Mouse (Mus musculus) liver, adult (tissue): ENCODE data around the gene Cd200r4.
A peak's percentile ranks its signal among the peaks of the same experiment; 100 is the strongest.

ENCODE experiments used
- GATA4 ChIP-seq: IDR thresholded peaks from 2 replicates; pipeline ENCODE4 v1.6.1; 2014; ENCODE audit warnings: mild to moderate bottlenecking, low read length; ENCODE audit not compliant: insufficient replicate concordance

Cd200r4 gene

DNA sequence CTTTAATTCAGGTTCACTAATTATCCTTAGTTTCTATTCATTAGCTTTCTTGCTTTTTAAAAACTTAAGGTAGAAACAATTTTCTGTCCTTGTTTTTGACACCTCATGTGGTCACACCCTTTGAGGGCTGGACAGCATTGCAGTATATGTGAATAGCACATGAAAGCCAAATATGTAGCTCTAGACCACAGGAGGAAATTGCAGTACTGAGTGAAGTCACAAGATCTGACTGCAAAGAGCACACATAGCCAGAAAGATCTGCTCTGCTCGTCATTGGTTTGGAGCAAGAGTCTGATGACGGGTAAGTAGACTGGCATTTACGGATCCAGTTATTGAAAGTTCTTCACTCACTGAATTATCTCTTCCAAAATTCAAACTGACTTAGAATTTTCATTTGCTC is at the start of gene Cd200r4:
Gene Cd200r4, plus strand, starts transcription at position 190 of the 400 bp plus-strand sequence.
- TF ChIP-seq GATA4 = no peak

GRCm38 (mm10) chr16:44761811-44762210 is 49.7 kb upstream of the Cd200r4 start:
- TF ChIP-seq GATA4 = no peak

DNA sequence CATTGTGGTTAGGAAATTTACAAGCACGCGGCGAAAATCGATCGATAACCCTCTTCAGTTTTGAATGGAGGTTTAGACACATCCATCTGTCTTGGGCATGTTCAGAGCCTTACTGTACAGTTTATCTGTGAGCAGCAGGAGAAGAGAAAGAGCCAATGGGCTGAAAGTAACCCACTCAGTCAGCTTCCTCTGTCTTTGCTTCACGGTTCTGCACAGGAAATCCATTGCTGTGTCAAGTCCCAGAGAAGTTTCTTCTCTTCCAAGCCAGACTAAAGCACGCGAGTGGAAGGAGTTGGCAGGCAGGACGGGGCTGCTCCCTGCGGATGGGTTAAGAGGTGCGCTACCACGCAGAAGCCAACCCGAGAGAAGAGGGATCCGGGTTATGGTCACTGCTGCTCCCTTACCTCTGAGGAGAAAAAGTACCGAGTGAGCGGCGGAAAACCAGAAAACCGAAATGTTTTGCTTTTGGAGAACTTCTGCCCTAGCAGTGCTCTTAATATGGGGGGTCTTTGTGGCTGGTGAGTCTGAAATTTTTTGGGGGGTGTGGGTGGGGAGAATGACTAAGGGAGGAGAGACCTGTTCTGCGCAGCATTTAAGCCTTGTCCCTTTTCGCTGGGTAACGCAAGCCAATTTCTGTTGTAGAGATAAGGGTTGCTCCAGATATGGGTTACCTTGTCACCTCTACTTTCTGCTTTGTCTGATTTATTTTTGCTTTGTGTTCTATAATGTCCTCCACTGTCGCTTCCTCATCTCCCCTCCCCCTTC is 45.8 kb upstream of the Cd200r4 start, which contains the start of gene Cd200r1:
Gene Cd200r1, plus strand, starts transcription at position 182 of the 765 bp plus-strand sequence.
- no peak for TF ChIP-seq GATA4

- TF ChIP-seq GATA4 = no peak
Observed at GRCm38 (mm10) chr16:44766320-44766892, 45.1 kb upstream of the Cd200r4 start.

GRCm38 (mm10) chr16:44767506-44767905 is 44.0 kb upstream of the Cd200r4 start:
- TF ChIP-seq GATA4 = no peak

- no peak for TF ChIP-seq GATA4
Observed at GRCm38 (mm10) chr16:44767967-44768366, 43.6 kb upstream of the Cd200r4 start.

DNA sequence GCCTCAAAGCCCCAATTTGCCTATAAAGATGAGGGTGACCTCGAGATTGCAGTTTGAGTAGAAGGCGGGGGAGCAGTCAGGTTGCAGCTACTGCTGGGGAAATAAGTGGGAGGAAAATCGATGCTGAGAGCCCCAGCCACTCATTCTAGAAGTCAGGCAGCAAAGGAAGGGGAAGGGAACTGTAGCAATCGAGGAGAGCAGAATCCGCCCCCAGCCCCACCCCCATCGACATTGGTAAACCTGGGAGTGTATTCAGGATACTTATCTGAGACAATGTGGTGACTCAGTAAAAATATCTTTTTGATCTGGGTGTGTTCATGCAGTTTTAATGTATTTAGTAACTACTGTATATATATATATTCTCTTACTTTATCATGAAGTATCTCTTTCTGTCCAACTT is 39.0 kb upstream of the Cd200r4 start:
- no peak for TF ChIP-seq GATA4

DNA sequence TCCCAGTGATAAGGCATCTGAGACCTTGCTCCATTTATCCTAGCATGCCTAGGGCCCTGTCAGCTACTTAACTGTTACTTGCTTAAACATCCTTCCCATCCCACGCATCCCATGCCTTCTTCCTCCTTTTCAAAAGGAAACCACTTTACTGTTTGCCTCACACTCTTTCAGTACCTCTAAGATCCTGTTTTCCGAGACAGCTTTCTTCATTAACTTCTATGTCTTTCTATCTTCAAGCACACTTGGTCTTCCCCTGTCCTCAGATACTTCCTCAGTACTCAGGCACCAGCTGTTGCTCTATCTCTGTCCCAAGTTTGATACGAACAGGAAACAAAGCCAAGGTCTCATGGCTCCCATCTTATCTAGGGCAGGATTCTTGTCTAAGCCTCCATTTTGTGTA is 37.9 kb upstream of the Cd200r4 start:
- no peak for TF ChIP-seq GATA4

DNA sequence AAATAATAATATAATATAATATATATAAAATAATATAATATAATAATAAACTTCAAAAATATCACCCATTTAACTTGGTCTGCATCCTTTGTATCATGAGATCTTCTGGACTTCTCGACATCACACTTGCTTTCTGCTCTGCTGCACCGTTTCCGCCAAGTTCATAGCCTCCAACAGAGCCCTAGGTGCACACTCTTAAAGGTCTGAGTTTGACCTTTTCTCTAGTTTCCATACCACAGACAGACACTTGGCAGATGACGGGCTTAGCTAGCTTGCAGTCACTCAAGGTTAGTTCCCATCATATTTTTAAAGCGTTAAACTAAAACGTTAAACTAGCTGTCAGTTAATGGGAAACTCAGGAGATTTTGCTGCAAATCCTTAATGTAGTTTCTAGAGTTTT is 37.3 kb upstream of the Cd200r4 start:
- TF ChIP-seq GATA4 = no peak

- TF ChIP-seq GATA4 = peak; percentile 58; the same call in 1 of the 2 replicates
Observed at GRCm38 (mm10) chr16:44778538-44779147, 32.9 kb upstream of the Cd200r4 start.

DNA sequence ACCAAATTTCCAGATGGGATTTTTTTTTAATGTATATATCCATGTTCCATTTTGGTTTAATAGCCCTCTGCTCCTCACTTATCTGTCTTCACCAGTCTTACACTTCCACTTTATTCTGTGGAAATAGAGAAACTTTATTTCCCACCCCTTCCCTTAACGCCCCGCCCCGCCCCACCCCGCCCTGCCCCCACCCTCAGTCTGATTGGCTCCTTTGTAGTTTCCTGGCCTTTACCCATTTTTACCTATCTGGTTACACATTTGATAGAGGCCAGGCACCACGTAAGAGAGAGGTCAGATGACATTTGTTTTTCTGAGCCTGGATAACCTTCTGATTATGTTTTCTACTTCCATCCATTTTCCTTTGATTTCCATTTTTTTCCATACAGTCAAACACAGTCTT is 32.0 kb upstream of the Cd200r4 start:
- no peak for TF ChIP-seq GATA4

GRCm38 (mm10) chr16:44780751-44781150 is 30.8 kb upstream of the Cd200r4 start:
- no peak for TF ChIP-seq GATA4

DNA sequence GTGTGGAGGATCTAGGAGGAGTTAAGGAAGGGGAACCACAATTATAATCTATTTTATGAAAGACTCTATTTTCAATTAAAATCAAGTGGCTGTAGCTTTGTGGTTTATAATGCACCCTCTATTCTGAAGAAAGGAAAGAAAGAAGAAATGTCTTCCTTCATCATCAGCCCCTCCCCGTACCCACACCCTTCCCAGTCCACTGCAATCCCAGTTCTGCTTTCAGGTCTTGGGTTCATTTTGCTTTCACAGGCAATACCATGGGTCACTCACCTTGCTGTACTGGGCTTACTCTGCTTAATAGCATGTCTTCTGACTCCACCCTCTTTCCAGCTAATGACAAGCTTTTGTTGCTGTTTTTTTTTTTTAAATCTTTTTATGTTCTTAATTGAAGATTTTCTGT is 24.6 kb upstream of the Cd200r4 start:
- no peak for TF ChIP-seq GATA4

GRCm38 (mm10) chr16:44794416-44794815 is 17.1 kb upstream of the Cd200r4 start:
- TF ChIP-seq GATA4 = no peak

GRCm38 (mm10) chr16:44805976-44806375 is 5.6 kb upstream of the Cd200r4 start:
- TF ChIP-seq GATA4 = no peak

DNA sequence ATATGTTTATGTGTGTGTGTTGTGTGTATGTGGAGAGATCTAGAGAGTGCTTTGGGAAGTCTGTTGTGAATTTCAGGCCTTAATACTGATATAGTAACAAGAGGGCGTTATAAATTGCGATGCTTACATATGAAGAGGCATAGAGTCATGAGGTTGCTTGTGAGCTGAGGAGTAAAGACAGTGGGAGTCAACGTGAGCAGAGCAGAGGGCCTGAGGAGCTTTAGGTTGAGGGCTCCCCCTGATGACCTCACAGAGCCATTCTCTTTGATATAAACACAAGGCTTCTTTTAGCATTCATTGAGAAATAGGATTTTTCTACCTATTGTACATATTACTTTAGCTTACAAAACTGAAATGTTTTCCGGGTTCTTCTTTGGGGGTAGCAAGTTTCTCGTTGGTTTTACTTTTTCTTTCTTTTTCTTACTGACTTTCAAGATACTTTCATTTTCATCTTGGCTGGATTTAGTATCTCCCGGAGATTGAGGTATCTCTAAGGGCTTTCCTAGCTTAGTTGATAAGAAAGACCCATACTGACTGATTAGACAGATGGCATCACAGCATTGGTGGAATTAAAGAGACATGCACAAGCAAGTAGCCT is 1.0 kb downstream of the Cd200r4 start:
- TF ChIP-seq GATA4 = no peak
